Mouse (Mus musculus): ENCODE data around the gene Nfkbie. TPM values are rescaled to one million over a fixed set of nuclear protein-coding genes. Genes with fewer than 3 reads are reported as not detected.

The Nfkbie gene
- total and polyA plus RNA-seq, 3 experiments = 78.7 to 136 (median 90.0) TPM

DNA sequence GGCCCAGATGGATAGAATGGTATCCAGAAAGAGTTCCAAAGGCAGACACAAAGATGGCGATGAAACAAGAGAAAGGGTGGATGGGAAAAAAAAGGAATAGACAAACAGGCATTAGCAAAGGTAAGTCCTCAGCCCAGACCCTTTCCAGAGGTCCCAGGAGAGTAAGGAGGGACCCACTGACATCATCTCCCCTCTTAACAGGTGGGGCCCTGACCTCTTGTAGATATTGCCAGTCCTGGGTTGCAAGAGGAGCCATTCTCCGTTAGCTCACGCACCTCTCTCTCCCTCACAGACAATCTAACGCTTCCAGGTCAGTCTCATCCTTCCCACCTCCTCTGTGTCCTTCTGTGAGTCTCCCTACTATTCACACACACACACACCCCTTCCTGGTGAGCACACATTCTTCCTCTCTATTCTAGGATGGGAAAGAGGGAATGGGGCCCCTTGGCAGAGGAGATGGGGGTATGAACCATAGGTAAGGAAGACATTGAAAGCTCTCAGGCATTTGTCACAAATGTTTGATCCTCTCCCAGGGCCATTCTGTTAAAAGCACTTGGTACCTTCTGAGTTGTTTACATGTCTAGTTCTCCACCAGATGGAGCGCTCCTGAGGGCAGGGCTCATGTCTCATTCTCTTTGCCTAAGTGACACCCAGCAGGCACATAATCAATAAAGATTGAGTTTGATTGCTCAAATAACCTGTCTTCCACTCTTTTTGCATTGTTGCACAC is 7.9 kb upstream of the Nfkbie start:
- dilution Hi-C loops (cut with MboI; ENCODE audit: extremely low pct_ligation_motif_present, extremely low pct_unique_long_range_greater_than_20kb, low sequenced_read_pairs) (no loop called here), in situ Hi-C loops (cut with MboI; ENCODE audit: low pct_ligation_motif_present, low pct_unique_long_range_greater_than_20kb, low sequenced_read_pairs) (no loop called here)
- Histone ChIP-seq H3K9ac (ENCODE audit: insufficient read depth, low read depth) (no peak overlapping the region), H3K4me1 (ENCODE audit: control insufficient read depth in 1 of 2, insufficient read depth in 2 of 2) (peaks cover 23 to 34% of the 10 kb centered on the region in 2 experiments), H3K79me2 (replicated peaks; ENCODE audit: control insufficient read depth, extremely low read depth, insufficient read depth, poor library complexity, severe bottlenecking) (no peaks in the 10 kb centered on the region), H3K36me3 (replicated peaks in 1 of 2; ENCODE audit: control insufficient read depth in 1 of 2, insufficient read depth in 1 of 2, low read length in 1 of 2) (no peaks in the 10 kb centered on the region), H3K27ac (ENCODE audit: insufficient read depth, low read depth) (no peak overlapping the region), H3K9me3 (replicated peaks; ENCODE audit: low read length) (peaks cover 2% of the 10 kb centered on the region), H3K4me3 (replicated peaks in 1 of 3; ENCODE audit: low read depth in 2 of 3, low read length in 2 of 3, poor library complexity in 1 of 3) (no peak overlapping the region), H3K27me3 (replicated peaks) (peaks cover 17% of the 10 kb centered on the region), H3K4me2 (ENCODE audit: insufficient read depth, low read depth, poor library complexity, severe bottlenecking) (no peak overlapping the region)
- TF ChIP-seq SMC3 (IDR thresholded peaks at IDR 0.05; ENCODE audit: low read depth, low read length) = peak; percentile 3; the same call in 1 of the 2 replicates
- no peak for TF ChIP-seq NELFE (IDR thresholded peaks at IDR 0.05; ENCODE audit: low read depth, low read length)
- no peak for DNase-seq (ENCODE audit: extremely low read depth)

DNA sequence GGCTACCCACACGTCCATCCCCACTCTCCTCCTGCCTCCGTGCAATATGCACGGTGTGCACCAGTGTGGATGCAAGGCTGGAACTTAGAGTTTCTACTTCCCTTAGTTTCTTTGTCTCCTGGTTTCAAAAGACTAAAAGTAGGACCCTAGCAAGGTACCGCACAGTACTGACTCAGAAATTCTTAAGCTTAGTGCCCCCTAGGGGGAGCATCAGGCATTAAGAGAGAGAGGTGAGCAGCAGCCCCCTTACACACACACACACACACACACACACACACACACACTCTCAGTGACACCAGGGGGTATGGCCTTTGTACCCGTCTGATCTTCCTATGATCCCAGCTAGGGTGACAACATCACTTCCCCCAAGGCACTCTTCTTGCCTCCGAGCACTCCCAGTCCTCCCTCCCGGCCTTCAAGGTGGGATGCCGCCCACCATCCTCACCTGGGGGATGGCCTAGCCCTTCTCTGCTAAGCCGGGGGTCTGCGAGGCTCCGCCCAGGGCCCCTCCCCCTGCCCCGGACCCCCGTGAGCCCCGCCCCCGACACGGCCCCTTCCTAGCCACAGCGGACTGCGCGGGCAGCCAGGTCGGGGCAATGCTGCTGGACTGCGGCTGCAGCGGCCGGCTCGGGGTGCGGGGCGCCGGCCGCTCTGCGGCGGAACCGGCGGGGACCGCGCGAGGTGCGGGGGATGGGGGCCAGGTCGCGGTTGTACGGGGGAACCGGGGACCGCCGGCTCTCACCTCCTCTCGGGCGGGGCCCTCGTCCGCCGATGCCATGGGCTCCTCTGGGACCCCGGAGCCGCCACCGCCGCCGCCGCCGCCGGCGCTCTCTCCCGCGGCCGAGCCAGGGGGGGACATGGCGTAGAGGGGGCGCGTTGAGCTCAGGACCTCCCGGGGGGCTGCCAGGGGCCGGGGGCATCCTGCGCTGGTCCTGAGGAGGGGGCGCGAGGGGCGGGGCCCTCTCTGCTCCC is 6.7 kb upstream of the Nfkbie start:
- DNase-seq (ENCODE audit: extremely low read depth) = peak; percentile 13

DNA sequence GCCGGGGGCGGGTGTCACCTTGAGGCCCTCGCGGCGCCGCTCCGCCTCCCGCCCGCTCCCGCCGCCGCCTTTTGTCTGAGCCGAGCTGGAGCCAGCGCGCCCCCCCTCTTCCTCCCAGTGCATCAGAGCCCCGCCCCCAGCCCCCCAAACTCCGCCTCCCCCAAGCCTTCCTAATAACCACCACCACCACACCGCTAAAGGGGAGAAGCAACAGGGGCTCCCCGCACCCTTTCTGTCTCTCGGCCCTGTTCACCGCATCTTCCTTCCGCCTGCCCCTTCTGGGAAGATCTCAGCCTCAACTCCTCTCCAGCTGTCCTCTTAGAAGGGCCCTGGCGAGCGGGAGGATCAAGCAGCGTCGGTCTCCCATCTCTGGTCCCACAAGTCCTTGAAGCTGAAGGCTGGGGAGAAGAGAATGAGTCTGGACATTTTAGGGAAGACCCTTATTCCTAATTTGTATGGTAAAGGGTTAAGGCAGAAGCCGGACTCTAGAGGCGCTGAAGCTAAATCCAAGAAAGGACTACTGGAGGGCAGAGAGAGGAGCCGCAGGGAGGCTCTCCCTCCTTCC is 5.8 kb upstream of the Nfkbie start, which contains the start of gene Tmem151b:
Tmem151b (minus strand) TSS at position 61 of the 565 bp plus-strand sequence.
- TF ChIP-seq MAZ (IDR thresholded peaks at IDR 0.05; ENCODE audit: low read depth, low read length) = no peak
- no peak for TF ChIP-seq EP300 (IDR thresholded peaks at IDR 0.05; ENCODE audit: low read length)
- no peak for TF ChIP-seq ZNF384 (IDR thresholded peaks at IDR 0.05; ENCODE audit: low read depth, low read length)
- TF ChIP-seq E2F4 (IDR thresholded peaks at IDR 0.05; ENCODE audit: insufficient replicate concordance, low read depth, low read length) = no peak
- TF ChIP-seq IRF4 (IDR thresholded peaks at IDR 0.05; ENCODE audit: low read depth, low read length) = no peak
- TF ChIP-seq USF2 (conservative IDR thresholded peaks at IDR 0.05; ENCODE audit: low read depth, low read length) = no peak
- no peak for TF ChIP-seq ZMIZ1 (IDR thresholded peaks at IDR 0.05; ENCODE audit: low read depth, low read length)
- TF ChIP-seq HCFC1 (IDR thresholded peaks at IDR 0.05; ENCODE audit: low read depth, low read length) = no peak
- no peak for TF ChIP-seq SIN3A (IDR thresholded peaks at IDR 0.05; ENCODE audit: low read length)
- no peak for TF ChIP-seq JUND (conservative IDR thresholded peaks at IDR 0.05; ENCODE audit: low read depth, low read length)
- in situ Hi-C loops (cut with MboI; ENCODE audit: low pct_ligation_motif_present, low pct_unique_long_range_greater_than_20kb, low sequenced_read_pairs) = loop anchor here (5.0 kb wide), 1 partner anchor 32 kb away; no protein-coding TSS in a partner anchor
- H3K79me2 ChIP-seq (replicated peaks; ENCODE audit: control insufficient read depth, extremely low read depth, insufficient read depth, poor library complexity, severe bottlenecking) = no peaks in the 10 kb centered on the region
- H3K9ac ChIP-seq (ENCODE audit: insufficient read depth, low read depth) = no peak within 1 kb of the TSS
- no peak for DNase-seq (ENCODE audit: extremely low read depth)
- no peak within 1 kb of the TSS for H3K4me3 ChIP-seq (replicated peaks in 1 of 3; ENCODE audit: low read depth in 2 of 3, low read length in 2 of 3, poor library complexity in 1 of 3)
- peaks cover 17 to 38% of the 10 kb centered on the region in 2 experiments for H3K4me1 ChIP-seq (ENCODE audit: control insufficient read depth in 1 of 2, insufficient read depth in 2 of 2)
- H3K27me3 ChIP-seq (replicated peaks) = peaks cover 1% of the 10 kb centered on the region
- H3K4me2 ChIP-seq (ENCODE audit: insufficient read depth, low read depth, poor library complexity, severe bottlenecking) = no peak within 1 kb of the TSS
- no peak within 1 kb of the TSS for H3K27ac ChIP-seq (ENCODE audit: insufficient read depth, low read depth)
- H3K9me3 ChIP-seq (replicated peaks; ENCODE audit: low read length) = peaks cover 2% of the 10 kb centered on the region
- dilution Hi-C loops (cut with MboI; ENCODE audit: extremely low pct_ligation_motif_present, extremely low pct_unique_long_range_greater_than_20kb, low sequenced_read_pairs) = no loop called here
- no peaks in the 10 kb centered on the region for H3K36me3 ChIP-seq (replicated peaks in 1 of 2; ENCODE audit: control insufficient read depth in 1 of 2, insufficient read depth in 1 of 2, low read length in 1 of 2)

More for the DNA sequence above, 6.7 kb upstream of the Nfkbie start:
- H3K36me3 ChIP-seq (replicated peaks in 1 of 2; ENCODE audit: control insufficient read depth in 1 of 2, insufficient read depth in 1 of 2, low read length in 1 of 2) = no peaks in the 10 kb centered on the region
- H3K9me3 ChIP-seq (replicated peaks; ENCODE audit: low read length) = peaks cover 2% of the 10 kb centered on the region
- dilution Hi-C loops (cut with MboI; ENCODE audit: extremely low pct_ligation_motif_present, extremely low pct_unique_long_range_greater_than_20kb, low sequenced_read_pairs) (no loop called here), in situ Hi-C loops (cut with MboI; ENCODE audit: low pct_ligation_motif_present, low pct_unique_long_range_greater_than_20kb, low sequenced_read_pairs) (no loop called here)
- no peak overlapping the region for H3K4me3 ChIP-seq (replicated peaks in 1 of 3; ENCODE audit: low read depth in 2 of 3, low read length in 2 of 3, poor library complexity in 1 of 3)
- H3K4me2 ChIP-seq (ENCODE audit: insufficient read depth, low read depth, poor library complexity, severe bottlenecking) = no peak overlapping the region
- H3K4me1 ChIP-seq (ENCODE audit: control insufficient read depth in 1 of 2, insufficient read depth in 2 of 2) = peaks cover 20 to 37% of the 10 kb centered on the region in 2 experiments
- H3K27ac ChIP-seq (ENCODE audit: insufficient read depth, low read depth) = no peak overlapping the region
- no peaks in the 10 kb centered on the region for H3K79me2 ChIP-seq (replicated peaks; ENCODE audit: control insufficient read depth, extremely low read depth, insufficient read depth, poor library complexity, severe bottlenecking)
- H3K9ac ChIP-seq (ENCODE audit: insufficient read depth, low read depth) = no peak overlapping the region
- H3K27me3 ChIP-seq (replicated peaks) = peaks cover 6% of the 10 kb centered on the region
- TF ChIP-seq ZNF384 (IDR thresholded peaks at IDR 0.05; ENCODE audit: low read depth, low read length) (no peak), CTCF (conservative IDR thresholded peaks at IDR 0.05 in 1 of 2, IDR thresholded peaks at IDR 0.05 in 1 of 2; ENCODE audit: low read depth in 2 of 2, low read length in 2 of 2) (peak in 1 of 2 experiments; percentile 34; a peak in 2 of 4 replicates)

Data from CH12.LX (cell line).